Comparison of ENCODE assay signal across 9 mouse cellular contexts in genomic region chr7:68275838-68276731, GRCm38 (mm10). TPM values are rescaled to one million over a fixed set of nuclear protein-coding genes. Genes with fewer than 3 reads are reported as not detected.
DNase-seq lines count a peak whose midpoint lies in the region; ATAC-seq lines count a peak whose summit lies in the region.
"Had no signal": no experiment of that assay in that cellular context is flagged by ENCODE, and none has a peak within 500 bp of the region (broad histone marks: within the 10 kb centered on the region; RNA-seq: fewer than 3 reads in every experiment).

No protein-coding gene starts in this region.

- intact Hi-C loops in left cerebral cortex, postnatal 36 days (cut with DNase I), result no loop called here

- DNase-seq in cerebellum, postnatal 14 days, result peak; percentile 37 to 47
- no peak for DNase-seq in cerebellum, postnatal 4 days (ENCODE audit: low spot score in 2 of 2)
- DNase-seq in T-cell, adult 2 months (ENCODE audit: low spot score), result peak; percentile 87
- DNase-seq in hindbrain, embryonic 10.5 days (ENCODE audit: low spot score), result peak; percentile 40
- DNase-seq in yolk sac, embryonic 10.5 days (ENCODE audit: low spot score), result peak; percentile 45
- no peak for DNase-seq in left cerebral cortex, postnatal 36 days (ENCODE audit: low spot score in 2 of 2)

- peaks cover 23% of the 10 kb centered on the region for H3K4me1 ChIP-seq in hindbrain, embryonic 10.5 days (replicated peaks)
- peaks cover 43% of the 10 kb centered on the region for H3K4me1 ChIP-seq in limb, embryonic 12.5 days (replicated peaks)
- peaks cover 8% of the 10 kb centered on the region for H3K4me1 ChIP-seq in midbrain, embryonic 16.5 days (ENCODE audit: control insufficient read depth, insufficient read depth, low read length)

- H3K27ac ChIP-seq in hindbrain, embryonic 10.5 days, result peak overlapping the region; percentile 64
- peak overlapping the region; percentile 74 for H3K27ac ChIP-seq in limb, embryonic 12.5 days
- no peak overlapping the region for H3K27ac ChIP-seq in midbrain, embryonic 16.5 days (ENCODE audit: low read length)

- 3% methylated on average over 36 of the region's 36 CpGs for WGBS in hindbrain, embryonic 10.5 days
- WGBS in limb, embryonic 12.5 days, result 4% methylated on average over 36 of the region's 36 CpGs
- 6% methylated on average over 34 of the region's 36 CpGs for WGBS in midbrain, embryonic 16.5 days

- peak overlapping the region; percentile 70 for H3K4me2 ChIP-seq in limb, embryonic 12.5 days
- peak overlapping the region; percentile 66 for H3K4me2 ChIP-seq in midbrain, embryonic 16.5 days (ENCODE audit: low read length)

- peak; percentile 58; the same call in 1 of the 2 replicates for ATAC-seq in limb, embryonic 12.5 days (ENCODE audit: insufficient number of reproducible peaks, insufficient read depth, low FRiP score, low TSS enrichment, low read depth)
- peak; percentile 39; the same call in 1 of the 2 replicates for ATAC-seq in midbrain, embryonic 16.5 days

- H3K9me3 ChIP-seq in hindbrain, embryonic 10.5 days, result no peaks in the 10 kb centered on the region
- H3K9me3 ChIP-seq in limb, embryonic 12.5 days, result no peaks in the 10 kb centered on the region
- no peaks in the 10 kb centered on the region for H3K9me3 ChIP-seq in midbrain, embryonic 16.5 days (replicated peaks; ENCODE audit: control insufficient read depth, low read length, poor library complexity, severe bottlenecking)

- peaks cover 38% of the 10 kb centered on the region for H3K27me3 ChIP-seq in hindbrain, embryonic 10.5 days (ENCODE audit: insufficient read depth, poor library complexity, severe bottlenecking)
- H3K27me3 ChIP-seq in limb, embryonic 12.5 days, result peaks cover 6% of the 10 kb centered on the region; the same call in 1 of the 2 replicates
- peaks cover 5% of the 10 kb centered on the region; the same call in 1 of the 2 replicates for H3K27me3 ChIP-seq in midbrain, embryonic 16.5 days (ENCODE audit: control insufficient read depth, insufficient read depth, low read depth, low read length)

- peak overlapping the region; percentile 54 for H3K9ac ChIP-seq in limb, embryonic 12.5 days (replicated peaks)
- H3K9ac ChIP-seq in midbrain, embryonic 16.5 days (ENCODE audit: low read depth, low read length), result peak overlapping the region; percentile 39; the same call in 1 of the 2 replicates

- H3K4me3 ChIP-seq in hindbrain, embryonic 10.5 days, result peak overlapping the region; percentile 52
- peak overlapping the region; percentile 36 for H3K4me3 ChIP-seq in limb, embryonic 12.5 days (replicated peaks)
- peak overlapping the region; percentile 29 for H3K4me3 ChIP-seq in midbrain, embryonic 16.5 days (ENCODE audit: low read depth, low read length)

- H3K36me3 ChIP-seq in hindbrain, embryonic 10.5 days, result no peaks in the 10 kb centered on the region
- no peaks in the 10 kb centered on the region for H3K36me3 ChIP-seq in limb, embryonic 12.5 days
- H3K36me3 ChIP-seq in midbrain, embryonic 16.5 days (ENCODE audit: control insufficient read depth, insufficient read depth, low read length), result no peaks in the 10 kb centered on the region
- H3K36me3 ChIP-seq: G1E had no signal

RNA-seq across cellular contexts. Expression of gene Fam169b, which starts 2.4 kb away (rescaled TPM):
- polyA plus RNA-seq in hindbrain, embryonic 10.5 days (2016; fragmentation: Nextera tagmentation; extraction: Ambion mirVana), result 0.80 and 1.2 TPM in 2 replicates
- polyA plus RNA-seq in limb, embryonic 12.5 days (2016; fragmentation: Nextera tagmentation; extraction: Ambion mirVana), result 1.6 and 1.8 TPM in 2 replicates
- 0.16 TPM in 1 of 2 replicates, not detected in the other for polyA plus RNA-seq in midbrain, embryonic 16.5 days (2015; fragmentation: Nextera tagmentation; extraction: Ambion mirVana)
- 1 to 10 TPM in 1 of 2 experiments, under 1 TPM in 1; 0.82 to 1.0 TPM for total RNA-seq in left cerebral cortex, postnatal 36 days (2021)
- polyA plus RNA-seq: G1E had no signal

RNA-seq across cellular contexts. Expression of gene Pgpep1l, which starts 12.1 kb away (rescaled TPM):
- not detected in 2 replicates for polyA plus RNA-seq in hindbrain, embryonic 10.5 days (2016; fragmentation: Nextera tagmentation; extraction: Ambion mirVana)
- not detected in 2 replicates for polyA plus RNA-seq in limb, embryonic 12.5 days (2016; fragmentation: Nextera tagmentation; extraction: Ambion mirVana)
- polyA plus RNA-seq in midbrain, embryonic 16.5 days (2015; fragmentation: Nextera tagmentation; extraction: Ambion mirVana), result not detected in 2 replicates
- total RNA-seq in left cerebral cortex, postnatal 36 days (2021), result 1 to 10 TPM; 1.5 to 1.9 TPM
- total RNA-seq: G1E had no signal

Comparison
In these comparisons a context has a peak if more than half of its experiments do, and no peak if none do; other contexts are left out.
1. DNase-seq: peak in cerebellum, postnatal 14 days (2 of 2), T-cell, adult 2 months (single experiment), hindbrain, embryonic 10.5 days (single experiment) and yolk sac, embryonic 10.5 days (single experiment); none in cerebellum, postnatal 4 days (0 of 2) and left cerebral cortex, postnatal 36 days (0 of 2).
2. Peak in every context shown above with its lines, with median percentiles within 50 percentile points of each other: H3K4me3 ChIP-seq.